Mouse (Mus musculus) gastrocnemius, postnatal 36 days (tissue): ENCODE data around the gene Pik3ca. TPM values are rescaled to one million over a fixed set of nuclear protein-coding genes. Genes with fewer than 3 reads are reported as not detected.

ENCODE experiments used
- total RNA-seq, 2 experiments: library from RNA; stranded (reverse); gene quantifications; 2 replicates each; pipeline ENCODE4 v1.2.3; 2021

The Pik3ca gene
- total RNA-seq, 2 experiments from 2014 or later: 32.3 to 46.8 TPM

Other genes starting within 250 kb of the Pik3ca start
- gene Zmat3, start 31.7 kb upstream of the Pik3ca start, total RNA-seq: 1 to 10 TPM; 6.4 to 7.1 TPM
- gene Kcnmb3, start 94.6 kb downstream of the Pik3ca start, total RNA-seq: under 1 TPM in 1 of 2 experiments, not detected in 1; 0.35 TPM
- 10 to 100 TPM; 25.8 TPM for gene Zfp639, start 112.6 kb downstream of the Pik3ca start, total RNA-seq
- 100 to 1,000 TPM; 205 to 239 TPM for gene Mfn1, start 131.8 kb downstream of the Pik3ca start, total RNA-seq
- 1 to 10 TPM; 4.6 to 5.7 TPM for gene Gnb4, start 218.9 kb downstream of the Pik3ca start, total RNA-seq